Mouse (Mus musculus) heart, adult 11 months (tissue): ENCODE measurements around the gene Fbxo10.
"Not testable (repeated sequence)": the region's sequence is repeated elsewhere in the genome, so short reads cannot be mapped to it uniquely, and the experiment has no call there.

Experiments used
- DNase-seq: peaks from one replicate; pipeline ENCODE4 v3.0.0; 2022

Fbxo10 gene

DNA sequence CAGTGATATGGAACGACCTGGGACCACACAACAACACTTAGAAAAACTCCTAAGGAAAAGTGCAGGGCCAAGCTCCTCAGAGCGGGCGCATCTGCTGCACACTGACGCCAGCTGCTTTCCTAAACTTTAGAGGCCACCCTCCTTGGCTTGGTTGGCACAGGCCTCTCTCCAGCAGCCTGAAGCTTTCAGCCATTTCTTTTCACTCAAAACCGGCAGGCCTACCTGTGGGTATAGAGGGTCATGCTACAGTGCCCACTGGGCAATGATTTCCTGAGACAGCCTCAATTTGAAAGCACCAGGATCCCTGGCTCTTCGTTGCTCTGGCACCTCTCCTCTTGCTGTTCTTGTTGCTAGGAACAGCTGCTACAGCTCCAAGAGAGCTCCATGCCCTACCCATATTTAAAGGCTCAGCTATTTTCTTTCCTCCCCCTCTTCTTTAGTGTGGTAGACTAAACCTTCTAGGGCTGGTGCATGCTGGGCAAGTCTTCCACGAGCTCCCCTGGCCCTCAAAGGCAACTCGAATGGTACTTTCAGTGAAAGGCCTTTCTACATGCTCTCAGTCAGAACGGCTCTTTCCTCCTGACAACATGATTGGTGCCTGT, 37.0 kb downstream of the Fbxo10 start:
- DNase-seq: no peak

DNA sequence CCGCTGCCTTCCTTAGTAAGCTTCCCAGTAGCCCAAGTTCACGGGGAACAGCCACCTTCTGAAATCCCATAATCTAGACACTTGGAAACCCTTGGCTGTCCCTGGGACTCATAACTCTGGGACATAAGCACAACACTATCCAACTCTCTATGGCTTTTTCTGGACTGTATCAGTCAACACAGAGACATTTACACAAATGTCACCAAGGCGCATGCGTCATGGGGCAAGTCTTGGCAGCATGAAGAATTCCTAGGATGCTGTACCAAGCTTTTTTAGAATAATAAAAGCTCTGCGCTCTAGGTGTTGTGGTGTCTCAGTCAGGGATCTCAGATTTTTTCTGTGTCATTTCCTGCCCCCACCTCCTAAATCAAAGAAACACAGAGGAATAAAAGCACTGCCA, 37.7 kb downstream of the Fbxo10 start:
- no peak for DNase-seq

GRCm38 (mm10) chr4:45040795-45041194, 43.6 kb downstream of the Fbxo10 start:
- peak; percentile 82 for DNase-seq

GRCm38 (mm10) chr4:45039546-45039945, 44.9 kb downstream of the Fbxo10 start:
- DNase-seq: not testable (repeated sequence)

DNA sequence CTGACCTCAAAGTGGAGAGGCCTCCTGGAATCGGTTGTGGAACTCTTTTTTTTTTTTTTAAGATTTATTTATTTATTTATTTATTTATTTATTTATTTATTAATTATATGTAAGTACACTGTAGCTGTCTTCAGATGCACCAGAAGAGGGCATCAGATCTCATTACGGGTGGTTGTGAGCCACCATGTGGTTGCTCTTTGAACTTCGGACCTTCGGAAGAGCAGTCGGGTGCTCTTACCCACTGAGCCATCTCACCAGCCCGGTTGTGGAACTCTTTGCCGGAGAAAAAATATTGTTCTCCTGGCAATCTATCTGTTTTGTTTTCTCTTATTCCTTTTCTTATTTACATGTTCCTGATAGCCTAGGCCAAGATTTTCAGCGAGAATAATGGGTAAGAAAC, 45.5 kb downstream of the Fbxo10 start:
- DNase-seq: peak; percentile 83

DNA sequence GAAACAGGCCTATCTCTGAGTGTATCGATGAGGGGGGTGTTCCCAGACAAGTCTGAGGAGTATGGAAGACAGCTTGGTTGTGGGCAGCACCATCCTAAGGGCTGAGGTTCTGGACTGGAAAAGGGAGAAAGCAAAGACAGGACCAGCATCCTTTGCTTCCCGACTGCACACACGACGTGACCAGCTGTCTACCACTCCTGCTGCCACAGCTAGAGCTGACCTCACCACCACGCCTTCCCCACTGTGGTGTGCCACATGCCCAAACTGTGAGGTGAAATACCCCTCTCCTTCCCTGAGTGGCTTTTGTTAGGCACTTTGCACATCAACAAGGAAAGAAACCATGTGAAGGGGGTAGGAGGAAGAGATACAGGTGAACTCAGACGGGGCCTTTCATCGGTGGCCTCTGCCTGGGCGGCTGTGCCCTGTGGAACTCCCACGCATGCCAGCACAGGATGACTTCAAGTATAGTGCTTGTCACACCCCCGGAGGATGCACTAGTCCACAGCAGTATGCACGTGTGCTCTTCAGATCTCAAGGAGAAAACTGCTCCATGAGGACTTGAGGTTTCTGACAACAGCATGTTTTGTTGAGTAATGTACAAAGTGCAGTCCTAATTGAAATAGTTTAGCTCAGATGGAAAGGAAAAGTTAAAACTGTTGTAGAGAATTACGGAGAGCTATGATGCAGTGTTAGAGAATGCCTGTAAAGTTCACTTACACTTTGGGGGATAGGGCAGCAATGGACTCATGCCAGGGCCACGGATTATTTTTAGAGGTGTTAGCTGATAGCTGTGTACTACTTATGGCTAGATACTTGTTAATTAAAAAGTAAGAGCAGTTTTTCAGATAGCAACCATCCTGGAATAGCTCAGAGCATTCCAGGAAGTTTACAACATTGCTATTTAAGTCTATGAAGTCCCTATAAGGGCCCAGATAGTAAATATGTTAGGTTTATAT, 46.7 kb downstream of the Fbxo10 start:
- peak; percentile 96 for DNase-seq

DNA sequence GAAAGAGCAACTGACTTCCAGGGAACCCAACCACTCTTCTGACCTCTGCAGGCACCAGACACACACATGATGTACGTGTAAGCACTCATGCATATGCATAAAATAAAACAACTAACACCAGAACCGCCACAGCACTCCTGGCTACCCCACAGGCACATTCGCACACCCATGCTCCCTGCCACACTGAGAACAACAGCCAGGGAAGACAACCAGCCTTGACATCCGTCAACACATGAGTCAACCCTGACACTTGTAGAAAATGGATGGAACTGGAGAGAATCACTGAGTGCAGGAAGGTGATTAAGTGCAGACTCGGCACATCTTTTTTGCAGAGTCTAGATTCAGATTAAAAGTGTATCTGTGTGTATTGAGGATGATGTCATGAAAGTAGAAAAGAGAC, 47.8 kb downstream of the Fbxo10 start:
- DNase-seq: peak; percentile 86

GRCm38 (mm10) chr4:45036048-45036447, 48.4 kb downstream of the Fbxo10 start:
- no peak for DNase-seq

DNA sequence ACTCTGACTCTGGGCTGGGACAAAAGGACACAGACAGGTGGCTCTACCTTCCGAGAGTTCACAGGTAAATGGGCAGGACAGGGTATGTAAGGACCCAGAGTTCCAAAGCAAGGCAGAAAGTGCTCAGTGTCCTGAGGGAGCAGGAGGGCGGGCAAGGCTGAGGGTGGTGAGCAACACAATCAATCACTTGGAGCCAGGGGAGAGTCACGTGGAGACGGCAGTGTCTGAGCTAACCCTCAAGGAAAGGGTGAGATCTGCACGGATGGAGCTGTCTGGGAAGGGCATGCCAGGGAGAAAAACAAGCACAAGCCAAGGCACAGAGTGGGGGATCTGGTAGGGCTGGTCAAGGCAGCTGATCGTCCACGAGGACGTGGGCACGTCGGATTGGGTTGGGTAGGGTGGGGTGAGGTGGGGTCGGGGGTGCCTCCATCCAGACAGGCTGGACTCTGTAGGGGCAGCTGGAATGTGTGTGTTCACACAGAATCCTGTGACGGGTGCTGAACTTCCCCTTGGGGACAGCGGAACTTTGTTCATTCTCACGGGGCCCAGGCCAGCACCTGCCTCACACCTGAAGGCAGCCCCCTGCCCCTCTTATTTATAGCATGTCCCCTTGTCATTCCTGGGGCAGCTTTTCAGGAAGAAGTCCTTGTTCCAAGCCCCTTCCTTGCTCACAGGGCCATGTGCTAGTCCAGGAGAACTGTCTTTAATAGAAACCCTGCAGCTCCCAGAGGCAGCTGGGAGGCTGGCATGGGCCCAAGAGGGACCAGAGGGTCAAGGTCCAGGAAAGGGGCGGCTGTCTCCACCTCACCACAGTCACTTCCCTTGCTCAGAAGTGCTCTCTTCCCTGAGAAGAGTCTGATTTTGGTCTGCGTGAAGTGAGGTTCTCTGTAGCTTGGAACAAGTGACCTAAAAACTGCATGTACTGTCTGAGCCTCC, 49.4 kb downstream of the Fbxo10 start:
- peak; percentile 89 for DNase-seq

GRCm38 (mm10) chr4:45032586-45032985, 51.8 kb downstream of the Fbxo10 start:
- DNase-seq: peak; percentile 96

DNA sequence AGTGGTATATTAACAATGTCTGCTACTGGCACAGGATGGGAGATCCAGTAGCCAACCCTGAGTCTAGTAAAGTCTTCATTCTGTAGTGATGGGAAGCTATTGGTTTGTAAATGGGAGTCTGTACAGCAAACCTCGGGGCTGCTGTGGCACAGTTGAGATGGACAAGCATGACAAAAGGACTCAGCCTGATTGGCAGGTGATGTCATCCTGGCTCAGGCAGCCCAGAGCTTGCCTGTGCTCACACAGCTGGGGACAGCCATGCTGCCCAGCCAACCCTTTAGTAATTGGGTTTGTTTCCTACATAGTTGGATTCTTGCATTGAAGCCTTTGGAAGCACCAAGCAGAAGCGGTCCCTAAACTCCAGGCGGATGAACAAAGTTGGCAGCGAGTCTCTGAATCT, 57.9 kb downstream of the Fbxo10 start:
- DNase-seq: peak; percentile 80

DNA sequence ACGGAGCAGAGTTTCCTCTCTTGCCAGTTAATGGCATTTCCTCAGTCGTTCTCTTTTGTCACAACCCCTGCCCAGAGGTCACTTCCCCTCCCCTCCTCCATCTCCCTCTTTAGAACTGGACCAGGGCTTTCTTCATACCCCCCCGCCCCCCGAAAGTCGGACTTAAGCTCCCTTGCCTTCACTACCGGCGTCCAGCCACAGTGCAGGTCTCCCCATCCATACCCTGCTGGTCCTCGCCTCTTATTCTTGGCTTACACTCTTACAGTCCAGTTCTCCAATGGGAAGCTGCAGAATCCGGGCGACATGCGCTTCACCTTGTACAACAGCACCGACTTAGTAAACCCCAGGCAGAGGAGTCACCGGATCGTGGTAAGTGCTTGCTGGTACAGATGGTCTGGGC, 65.4 kb downstream of the Fbxo10 start:
- peak; percentile 90 for DNase-seq

GRCm38 (mm10) chr4:45018452-45018980, 65.9 kb downstream of the Fbxo10 start, which contains the start of gene Polr1e:
Gene Polr1e (plus strand): TSS chr4:45018583.
- DNase-seq: peak; percentile 100

DNA sequence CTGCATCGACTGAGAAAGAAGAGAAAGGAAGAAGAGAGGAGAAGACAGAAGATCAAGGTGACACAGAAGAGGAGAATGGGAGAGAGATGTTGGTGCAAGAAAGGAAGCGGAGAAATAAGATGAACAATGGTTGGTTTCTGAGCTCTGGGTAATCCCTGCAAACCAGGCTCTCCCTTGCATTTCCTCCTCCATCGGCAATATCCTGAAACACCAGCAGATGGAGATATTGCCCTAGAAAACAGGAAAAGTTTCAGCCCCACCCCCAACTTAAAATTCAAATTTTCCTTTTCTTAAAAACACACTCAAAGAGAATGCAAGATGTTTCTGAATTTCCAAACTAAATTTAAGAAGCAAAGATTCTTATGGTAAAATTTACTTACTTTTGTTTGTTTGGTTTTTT, 68.8 kb downstream of the Fbxo10 start:
- no peak for DNase-seq

DNA sequence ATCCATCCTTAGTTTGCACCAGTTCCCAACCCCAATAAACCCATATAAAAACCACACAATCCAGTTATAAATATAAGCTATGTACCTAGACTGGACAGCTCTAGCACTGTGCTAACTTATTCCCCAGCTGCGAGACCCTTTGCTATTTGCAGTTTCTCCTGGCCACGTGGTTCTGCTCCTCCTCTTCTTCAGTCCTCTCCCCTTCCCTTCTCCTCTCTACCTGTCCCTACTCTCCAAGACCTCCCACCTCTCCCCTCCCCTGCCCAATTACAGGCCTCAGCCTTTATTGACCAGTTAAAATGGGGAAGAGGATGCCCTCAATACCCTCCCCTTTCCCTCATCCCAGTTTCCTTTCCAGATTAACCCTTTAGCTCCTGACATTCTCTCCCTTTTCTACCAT, 70.9 kb downstream of the Fbxo10 start:
- peak; percentile 88 for DNase-seq

GRCm38 (mm10) chr4:45013031-45013431, 71.4 kb downstream of the Fbxo10 start:
- peak; percentile 88 for DNase-seq

DNA sequence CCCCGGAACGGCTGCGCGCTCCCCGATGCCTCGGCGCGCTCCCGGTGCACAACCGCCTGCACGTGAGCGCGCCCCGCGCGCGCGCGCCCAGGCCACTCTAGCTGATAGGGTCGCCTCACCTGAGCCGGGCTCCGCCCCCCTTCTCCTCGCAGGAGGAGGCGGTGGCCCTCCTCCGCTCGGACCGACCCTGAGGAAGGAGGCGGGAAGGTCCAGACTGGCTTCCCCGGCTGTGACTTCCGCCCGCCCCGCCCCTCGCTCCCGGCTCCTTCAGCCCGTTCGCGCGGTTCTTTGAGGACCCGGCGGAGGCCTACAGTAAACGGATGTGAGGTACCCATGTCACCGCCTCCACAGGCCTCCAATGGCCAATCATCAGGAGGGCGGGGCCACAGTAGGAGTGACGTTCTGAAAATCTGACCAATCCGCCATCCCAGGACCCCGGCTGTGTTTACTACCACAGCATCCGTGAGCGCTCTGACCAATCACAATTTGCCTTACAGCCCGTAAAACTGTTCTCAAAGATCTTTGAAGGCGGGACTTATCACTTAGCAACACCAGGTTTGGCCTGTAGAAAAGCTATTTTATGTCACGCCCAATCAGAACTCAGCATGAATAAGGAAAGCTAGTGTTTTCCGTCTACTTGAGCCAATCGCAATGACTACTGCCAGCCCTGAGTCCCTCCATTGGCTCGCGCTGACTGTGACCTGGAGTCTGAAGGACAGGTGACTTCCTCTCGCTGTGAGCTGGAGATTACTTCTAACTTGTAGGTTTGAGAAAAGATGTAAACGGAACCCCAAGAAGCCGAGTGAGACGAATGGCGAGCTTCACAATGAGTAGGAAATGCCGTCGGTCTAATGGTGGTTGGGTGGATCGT, 72.1 kb downstream of the Fbxo10 start, which contains the start of gene Zbtb5:
Gene Zbtb5 (minus strand): TSS at position 308 of the 871 bp plus-strand sequence.
- peak; percentile 100 for DNase-seq

- DNase-seq: peak; percentile 98
Observed at GRCm38 (mm10) chr4:45011581-45012104, 72.8 kb downstream of the Fbxo10 start.

DNA sequence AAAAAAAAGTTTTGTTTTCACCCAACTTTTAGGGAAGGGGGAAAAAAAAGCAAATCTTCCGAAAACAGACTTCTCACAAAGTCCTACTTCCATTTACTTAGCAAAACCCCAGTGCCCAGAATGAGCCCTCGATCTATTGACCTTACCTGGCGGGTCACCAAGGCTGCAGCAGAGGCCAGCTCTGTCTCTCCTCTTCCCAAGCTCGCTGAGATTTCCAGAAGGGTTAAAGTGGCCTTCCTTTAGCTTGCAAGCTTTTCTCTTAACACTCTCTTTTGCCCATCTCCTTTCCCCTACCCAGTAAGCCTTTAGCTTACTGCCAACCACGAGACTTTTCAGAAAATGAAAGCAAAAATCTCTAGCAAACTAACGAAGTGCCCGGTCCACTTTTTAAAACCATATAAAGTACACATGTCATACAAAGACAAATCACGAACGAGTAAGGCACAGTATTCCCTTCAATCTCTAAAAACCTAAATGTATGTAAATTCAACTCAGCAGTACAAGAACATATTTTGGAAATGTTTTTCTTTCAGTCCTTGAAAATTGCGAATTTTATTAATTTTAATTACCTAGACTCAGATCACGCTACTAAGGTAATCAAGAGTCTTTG, 73.5 kb downstream of the Fbxo10 start:
- no peak for DNase-seq

DNA sequence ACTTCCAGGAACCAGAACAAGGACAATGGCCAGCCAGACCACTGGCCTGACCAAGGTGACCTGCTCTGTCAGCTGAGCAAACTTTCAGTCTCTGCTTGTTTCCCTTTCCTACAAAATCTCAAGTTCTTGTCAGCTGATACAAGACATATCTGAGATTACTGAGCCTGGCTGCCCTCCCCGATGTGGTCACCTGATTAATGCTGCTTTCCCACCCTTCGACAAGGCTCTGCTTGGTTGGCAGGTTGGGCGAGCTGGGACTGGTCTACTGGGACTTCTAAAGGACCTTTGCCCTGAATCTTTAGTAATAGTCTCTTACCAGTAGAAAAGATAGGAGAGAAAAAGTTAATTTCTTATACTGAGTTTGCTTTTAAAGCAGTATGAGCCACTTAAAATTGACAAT, 79.0 kb downstream of the Fbxo10 start:
- peak; percentile 87 for DNase-seq

- DNase-seq: no peak
Observed at GRCm38 (mm10) chr4:45000001-45000400, 84.4 kb downstream of the Fbxo10 start.
